Mouse (Mus musculus) fat pad, adult 2 months (tissue): ENCODE data around the gene Ehd1.
"Not testable (repeated sequence)": the region's sequence is repeated elsewhere in the genome, so short reads cannot be mapped to it uniquely, and the experiment has no call there.

Source experiments
- DNase-seq: peaks from one replicate; pipeline ENCODE4 v3.0.0-alpha.2; 2011; ENCODE audit warnings: low read depth, low spot score; ENCODE audit errors: extremely low read depth

Ehd1 gene

DNA sequence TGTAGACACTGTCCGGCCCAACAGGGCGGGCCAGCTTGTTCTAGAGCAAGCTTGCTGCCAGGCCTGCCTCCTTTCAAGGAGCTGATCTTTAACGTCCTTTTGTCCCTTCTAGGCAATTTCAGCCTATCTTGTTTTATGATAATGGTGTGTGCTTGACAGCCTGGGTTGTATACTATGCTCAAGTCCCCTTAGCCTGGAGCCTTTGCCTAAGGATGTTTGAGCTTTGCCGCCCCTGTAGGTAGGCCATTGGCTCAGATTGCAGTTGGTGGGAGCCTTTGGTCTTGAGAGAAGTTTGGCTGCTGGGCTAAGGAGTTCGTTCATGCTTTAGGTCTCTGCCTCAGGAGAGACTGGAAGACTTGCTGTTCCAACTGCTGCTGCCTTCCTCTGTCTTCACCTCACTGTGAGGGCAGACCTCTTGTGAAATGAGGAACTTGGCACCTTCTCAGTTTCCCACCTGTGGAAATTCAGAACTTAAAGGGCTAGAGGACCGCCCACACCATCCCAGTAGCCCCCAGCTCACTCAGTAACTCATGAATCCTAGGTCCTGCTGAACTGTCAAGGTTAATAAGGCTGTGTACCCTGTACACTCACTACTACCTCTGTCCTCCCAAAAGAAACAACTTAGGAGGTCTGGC lies 2.0 kb downstream of the Ehd1 start:
- no peak for DNase-seq

DNA sequence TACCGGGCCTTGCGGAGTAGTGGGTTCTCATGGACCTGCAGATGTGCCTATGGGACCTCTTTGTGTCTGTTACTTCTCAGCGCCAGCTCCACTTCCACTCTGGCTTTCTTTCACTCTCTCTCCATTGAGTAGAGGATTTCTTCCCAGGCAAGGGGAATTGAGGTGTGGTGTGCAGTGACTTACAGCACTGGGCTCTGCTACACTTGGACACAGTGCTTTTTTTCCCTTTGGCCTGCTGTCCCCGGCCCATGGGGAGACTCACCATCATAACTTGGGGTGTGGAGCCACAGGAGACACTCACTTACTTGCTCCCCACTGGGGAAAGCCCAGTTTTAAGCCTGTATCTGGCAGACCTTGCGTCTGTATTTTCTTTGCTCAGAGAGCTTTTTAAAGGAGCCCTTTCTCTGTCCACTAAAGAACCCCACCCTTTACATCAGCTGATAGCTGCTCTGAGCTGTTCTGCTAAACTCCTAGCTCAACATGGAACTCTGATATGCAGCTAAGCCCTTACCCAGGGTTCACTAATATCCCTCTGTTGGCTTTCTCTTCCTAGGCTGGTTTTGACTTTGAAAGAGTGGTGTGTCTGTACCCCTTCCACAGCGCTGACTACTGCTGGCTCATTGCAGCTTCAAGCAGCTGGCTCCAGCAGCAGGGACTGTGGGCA lies 3.1 kb downstream of the Ehd1 start:
- no peak for DNase-seq

DNA sequence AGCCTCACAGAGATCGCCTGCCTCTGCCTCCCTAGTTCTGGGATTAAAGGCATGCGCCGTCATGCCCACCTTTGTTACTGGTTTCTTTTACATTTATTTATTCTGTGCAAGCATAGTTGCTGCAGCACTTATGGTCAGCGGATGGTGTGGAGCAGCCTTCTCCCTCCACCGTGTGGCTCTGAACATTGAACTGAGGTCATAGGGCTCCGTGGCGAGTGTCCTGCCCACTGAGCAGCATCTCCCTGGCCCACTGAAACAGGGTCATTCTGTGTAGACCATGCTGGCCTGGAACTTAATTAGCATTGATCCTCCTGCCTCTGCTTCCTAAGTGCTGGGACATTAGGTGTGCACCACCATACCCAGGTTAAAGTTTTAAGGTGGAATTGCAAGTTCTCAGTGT lies 4.0 kb downstream of the Ehd1 start:
- DNase-seq, result no peak

DNA sequence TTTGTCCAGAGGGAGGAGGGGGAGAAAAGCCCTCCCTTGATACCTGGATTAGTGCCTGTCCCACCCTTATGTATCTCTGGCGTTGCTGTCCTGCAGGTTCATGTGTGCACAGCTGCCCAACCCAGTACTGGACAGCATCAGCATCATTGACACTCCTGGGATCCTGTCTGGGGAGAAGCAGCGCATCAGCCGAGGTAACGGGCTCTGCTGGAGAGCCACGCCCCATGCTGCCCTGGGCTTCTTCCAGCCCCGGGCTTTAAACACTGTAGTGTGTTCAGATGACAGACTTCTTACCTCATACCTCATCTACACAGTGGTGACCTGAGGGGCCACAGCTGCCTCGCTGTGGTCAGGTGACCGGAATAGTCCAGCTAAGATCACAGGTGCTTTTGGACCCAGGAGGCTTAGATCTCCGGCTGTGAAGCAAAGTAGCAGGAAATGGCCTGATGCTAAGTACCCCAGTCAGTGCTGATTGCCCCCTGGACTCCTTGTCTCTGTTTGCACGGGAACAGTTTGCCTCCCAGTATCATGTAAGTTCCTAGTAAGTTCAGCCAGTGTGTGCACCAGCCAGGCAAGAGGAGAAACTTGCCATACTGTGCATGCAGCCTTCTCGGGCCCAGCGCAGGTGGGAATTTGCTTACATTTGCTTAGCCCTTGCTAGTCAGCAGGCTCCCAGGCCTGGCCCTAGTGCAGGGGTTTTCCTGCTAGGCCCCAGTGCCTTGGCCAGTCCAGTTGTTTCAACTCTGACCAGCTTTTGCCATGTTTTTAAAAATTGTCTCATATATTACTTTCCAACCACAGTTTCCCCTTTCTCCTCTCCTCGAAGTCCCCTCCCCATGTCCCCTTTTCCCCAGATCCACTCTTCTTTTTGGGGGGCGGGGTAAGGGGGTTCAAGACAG lies 4.8 kb downstream of the Ehd1 start:
- DNase-seq, result no peak

DNA sequence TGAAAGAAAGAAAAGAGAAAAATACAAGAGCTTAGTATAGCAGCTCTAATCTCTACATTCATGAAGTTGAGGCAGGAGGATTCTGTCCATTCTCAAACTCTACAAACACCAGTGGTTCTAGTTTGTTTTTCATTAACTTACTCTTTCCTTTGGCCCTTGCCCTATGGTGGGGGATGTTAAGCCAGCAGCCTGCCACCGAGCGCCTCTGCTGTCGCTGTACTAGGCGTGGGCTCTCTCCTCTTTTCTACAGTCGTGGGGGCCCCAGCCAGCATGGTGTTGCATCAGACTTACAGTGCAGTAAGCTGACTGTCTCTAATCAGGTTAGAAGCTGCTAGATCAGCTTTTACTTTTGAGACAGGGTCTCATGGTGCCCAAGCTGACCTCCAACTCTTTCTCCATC lies 6.5 kb downstream of the Ehd1 start:
- no peak for DNase-seq

DNA sequence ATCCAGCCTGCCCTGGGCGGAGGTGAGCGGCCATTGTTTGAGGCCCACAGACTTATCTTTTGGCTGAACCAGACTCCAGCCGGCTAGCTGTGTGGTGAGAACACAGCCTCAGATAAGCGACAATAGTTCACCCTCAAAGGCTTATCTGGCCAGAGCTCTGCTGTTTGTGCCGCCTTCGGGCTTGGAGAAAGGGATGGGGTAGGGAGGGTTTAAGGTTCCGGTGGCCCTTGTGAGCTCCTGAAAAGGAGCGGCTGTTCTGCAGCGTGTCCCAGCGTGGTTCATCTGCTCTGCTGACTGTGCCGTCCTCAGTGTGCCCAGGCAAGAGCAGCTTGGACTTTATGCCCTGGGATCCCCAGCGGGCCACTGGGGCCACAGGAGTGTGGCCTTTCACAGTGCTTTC lies 8.0 kb downstream of the Ehd1 start:
- DNase-seq, result no peak

DNA sequence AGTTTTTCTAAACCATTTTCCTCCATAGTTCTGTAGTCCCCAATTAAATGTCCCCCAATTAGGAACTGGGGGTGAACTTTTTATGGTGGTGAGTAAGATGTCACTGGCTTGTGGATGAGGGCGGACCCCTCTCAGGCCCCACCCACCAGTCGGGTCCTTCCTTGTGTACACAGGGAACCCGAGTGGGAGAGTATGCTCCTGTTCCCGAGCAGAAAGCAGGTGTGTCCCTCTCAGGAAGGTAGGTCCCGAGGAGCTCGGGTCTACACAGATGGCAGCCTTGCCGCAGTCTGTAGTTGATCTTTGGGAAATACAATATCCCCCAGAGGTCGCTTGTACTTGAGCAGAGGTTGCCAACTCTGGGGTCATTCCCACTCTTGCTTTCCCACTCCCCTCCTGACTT lies 8.7 kb downstream of the Ehd1 start:
- no peak for DNase-seq

DNA sequence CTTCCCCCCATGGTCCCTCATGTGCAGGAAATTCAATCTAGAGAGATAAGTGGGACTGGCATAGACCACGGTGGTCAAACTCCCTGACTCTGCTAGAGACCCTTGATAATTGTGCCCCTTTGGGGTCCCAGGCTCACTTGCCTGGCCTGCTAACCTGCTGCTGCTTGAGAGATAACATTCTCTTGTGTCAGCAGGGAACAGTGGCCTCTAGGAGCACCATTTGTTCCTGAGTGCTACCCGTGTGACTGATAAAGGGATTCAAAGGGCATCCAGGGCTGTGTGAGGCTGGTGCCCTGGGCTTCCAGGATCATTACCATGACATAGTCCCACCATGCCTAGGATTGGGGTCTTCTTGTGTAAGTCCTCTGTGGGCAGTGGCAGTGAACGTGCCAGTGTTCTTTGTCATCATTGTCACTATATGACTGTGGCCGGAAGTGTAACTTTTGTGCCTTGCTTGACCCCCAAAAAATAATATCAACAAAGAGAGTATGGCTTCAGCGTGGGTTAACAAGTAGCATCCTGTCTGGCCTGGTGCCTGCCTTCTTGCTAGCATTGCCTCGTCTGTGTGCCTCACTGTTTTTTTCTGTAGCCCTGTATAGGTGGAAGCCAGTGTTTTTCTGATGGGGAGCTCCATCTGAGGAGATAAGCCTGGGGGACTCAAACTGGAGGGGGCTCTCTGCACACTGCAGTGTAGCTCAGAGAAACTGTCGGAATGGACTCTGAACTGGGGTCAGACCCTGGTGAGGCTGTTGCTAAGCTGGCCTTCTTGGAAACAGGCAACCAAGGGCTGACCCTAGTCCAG lies 9.3 kb downstream of the Ehd1 start:
- DNase-seq, result no peak

DNA sequence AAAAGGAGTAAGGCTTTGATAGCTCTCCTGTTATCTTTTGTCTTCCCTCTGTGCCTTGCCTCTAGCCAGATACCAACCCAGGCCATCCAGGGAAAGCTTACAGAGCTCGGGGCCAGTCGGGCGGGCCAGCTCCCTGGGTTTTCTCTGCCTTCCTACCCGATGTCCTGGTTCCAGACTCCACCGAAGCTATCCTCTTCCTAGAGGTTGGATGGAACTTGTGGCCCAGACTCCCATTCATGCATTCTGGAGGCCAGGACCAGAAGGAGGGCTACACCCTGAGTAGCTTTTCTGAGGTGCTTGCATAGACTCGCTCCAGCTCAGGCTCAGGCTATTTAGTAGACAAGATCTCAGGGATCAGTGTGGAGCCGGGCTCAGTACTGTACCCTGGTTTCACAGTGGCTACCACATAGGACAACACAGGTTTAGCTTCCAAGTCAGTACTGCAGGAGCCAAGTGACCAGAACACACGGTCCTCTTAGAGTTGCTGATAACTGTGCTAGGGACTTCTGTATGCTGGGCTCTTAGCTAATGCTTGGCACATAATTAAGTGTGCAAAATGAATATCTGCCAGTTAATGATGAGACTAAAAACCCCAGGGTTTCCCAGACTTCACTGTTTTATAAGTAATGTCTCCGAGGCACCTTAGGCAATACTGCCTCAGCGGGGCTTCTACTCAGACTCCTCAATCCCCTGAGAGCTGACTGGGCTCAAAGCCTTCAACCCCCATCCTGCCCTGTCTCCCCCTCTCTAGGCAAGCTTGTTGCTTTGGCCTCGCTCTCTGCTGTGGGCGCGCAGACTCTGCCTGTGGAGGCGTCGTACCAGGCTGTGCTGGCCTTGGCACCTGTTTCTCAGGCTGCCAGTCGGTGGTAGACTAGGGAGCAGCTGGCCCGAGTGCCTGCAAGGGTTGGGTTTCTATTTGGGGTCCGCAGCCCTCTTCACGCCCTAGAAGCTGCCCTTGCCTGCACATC lies 10.2 kb downstream of the Ehd1 start:
- DNase-seq, result no peak

DNA sequence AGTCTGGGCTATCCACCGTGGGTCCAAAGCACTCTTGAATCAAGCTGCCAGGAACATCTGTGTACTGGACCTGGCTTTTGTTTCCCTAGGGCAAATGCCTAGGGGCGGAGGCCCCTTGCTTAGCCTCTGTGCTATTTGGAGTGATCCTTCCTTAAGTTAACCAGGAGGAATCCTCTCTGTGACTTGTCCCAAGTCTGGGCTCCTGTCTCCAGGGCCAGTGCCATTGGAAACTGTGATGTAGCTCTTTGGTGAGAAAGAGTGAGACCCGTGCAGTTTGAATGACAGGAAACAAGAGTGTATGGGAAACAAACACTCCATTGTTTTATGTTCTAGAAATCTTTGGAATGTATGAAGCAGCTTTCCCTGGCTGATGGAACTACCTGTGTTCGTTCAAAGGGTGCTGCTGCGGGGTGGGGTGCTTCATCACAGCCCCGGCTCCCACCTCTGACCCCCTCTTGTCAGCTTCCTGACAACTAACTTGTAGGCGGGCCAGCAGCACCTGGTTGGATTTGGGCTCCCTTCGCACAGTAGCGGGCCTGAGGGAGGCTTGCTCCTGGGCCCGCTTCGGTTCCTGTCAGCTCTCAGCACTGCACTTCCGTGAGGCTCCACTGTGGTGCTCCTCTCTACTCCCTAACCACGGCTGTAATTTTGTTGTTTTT lies 11.8 kb downstream of the Ehd1 start:
- DNase-seq, result no peak

DNA sequence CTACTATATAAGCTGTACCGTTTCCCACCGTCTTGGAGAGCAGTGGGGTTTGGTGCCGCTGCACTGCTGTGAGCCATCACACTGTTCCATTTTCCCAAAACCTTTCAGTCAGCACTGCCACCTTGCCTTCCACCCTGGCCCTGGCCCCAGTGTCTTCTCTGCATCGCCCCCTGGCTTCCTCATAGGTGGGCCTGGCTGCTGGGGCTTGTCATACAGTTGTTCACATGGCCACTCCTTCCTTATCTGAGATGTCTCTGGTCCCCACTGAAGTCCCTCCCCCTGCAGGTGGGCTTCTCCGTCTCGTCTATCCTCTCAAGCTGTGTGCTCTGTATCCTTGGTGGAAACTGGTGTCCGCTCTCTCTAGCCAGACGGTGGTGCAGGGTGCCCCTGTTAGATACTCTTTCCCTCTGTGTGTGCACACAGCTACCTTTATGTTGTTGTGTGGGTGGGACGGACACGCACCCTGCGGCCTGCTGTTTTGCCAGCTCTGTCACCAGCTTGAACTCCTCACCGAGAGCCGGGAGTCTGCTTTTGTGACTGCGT lies 13.2 kb downstream of the Ehd1 start:
- DNase-seq, result no peak

DNA sequence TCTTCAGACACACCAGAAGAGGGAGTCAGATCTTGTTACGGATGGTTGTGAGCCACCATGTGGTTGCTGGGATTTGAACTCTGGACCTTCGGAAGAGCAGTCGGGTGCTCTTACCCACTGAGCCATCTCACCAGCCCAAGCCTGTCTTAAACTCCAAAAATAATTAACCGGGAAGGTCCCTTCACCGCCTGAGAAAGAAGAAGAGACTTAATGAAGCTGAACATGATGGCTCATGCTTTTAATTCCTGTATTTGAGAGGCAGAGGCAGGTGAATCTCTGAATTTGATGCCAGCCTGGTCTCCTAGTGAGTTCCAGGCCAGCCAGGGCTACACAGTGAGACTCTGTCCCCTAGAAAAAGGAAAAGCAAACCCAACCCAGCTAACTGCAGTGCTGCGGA lies 14.2 kb downstream of the Ehd1 start:
- DNase-seq, result not testable (repeated sequence)

DNA sequence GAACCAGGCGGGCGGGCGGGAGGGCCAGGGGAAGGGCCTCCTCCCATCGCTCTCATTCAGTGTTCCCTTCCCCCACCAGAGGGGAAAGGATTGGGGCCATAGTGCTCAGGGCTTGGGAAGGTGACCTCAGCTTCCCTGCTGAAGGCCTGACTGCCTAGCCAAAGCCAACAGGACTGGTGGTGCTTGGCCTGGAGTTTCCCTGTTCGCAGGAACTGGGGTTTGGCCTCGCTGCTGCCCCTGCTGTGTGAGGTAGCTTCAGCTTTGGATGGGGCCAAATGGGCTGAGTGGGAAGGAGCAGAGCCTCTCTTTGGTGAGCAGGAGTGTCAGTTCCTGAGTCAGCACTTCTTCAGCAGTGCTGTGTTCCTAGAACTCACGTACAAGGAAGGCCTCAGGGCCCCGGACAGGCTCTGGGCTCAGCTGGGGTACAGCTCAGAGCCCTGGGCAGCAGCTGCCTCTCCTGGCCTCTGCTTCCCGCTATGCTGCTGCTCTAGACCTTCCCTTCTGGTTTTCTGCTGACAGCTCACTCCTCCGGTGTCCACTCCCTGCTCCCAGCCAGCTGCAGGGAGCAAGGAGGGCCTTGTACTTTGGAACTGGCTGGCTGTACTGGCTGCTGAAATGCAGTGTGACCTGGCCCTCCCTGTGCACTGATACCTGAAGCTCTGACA lies 14.7 kb downstream of the Ehd1 start:
- no peak for DNase-seq

DNA sequence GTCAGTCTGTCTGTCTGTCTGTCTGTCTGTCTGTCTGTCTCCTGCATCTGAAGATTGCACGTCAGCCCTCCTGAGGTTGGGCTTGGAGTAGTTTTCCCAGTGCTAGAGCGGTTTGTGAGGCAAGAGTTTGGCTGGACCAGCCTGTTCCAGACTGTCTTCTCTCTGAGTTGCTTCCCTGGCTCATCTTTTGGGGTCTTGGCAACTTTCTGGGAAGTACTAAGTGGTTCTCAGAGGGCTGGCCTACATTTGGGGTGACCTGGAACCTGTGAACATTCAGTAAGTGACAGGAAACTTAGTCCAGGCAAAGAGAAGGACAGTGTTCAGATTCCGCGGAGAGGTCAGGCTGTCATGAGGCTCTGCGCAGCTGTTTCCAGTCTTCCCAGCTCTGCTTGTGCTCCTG lies 15.7 kb downstream of the Ehd1 start:
- DNase-seq, result no peak

DNA sequence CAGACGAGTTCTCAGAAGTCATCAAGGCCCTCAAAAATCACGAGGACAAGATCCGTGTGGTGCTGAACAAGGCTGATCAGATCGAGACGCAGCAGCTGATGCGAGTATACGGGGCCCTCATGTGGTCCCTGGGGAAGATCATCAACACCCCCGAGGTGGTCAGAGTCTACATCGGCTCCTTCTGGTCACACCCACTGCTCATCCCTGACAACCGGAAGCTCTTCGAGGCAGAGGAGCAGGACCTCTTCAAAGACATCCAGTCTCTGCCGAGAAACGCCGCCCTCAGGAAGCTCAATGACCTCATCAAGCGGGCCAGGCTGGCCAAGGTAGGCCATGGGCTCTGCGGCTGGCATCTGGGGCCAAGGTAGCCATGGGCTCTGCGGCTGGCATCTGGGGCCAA lies 17.8 kb downstream of the Ehd1 start:
- no peak for DNase-seq

DNA sequence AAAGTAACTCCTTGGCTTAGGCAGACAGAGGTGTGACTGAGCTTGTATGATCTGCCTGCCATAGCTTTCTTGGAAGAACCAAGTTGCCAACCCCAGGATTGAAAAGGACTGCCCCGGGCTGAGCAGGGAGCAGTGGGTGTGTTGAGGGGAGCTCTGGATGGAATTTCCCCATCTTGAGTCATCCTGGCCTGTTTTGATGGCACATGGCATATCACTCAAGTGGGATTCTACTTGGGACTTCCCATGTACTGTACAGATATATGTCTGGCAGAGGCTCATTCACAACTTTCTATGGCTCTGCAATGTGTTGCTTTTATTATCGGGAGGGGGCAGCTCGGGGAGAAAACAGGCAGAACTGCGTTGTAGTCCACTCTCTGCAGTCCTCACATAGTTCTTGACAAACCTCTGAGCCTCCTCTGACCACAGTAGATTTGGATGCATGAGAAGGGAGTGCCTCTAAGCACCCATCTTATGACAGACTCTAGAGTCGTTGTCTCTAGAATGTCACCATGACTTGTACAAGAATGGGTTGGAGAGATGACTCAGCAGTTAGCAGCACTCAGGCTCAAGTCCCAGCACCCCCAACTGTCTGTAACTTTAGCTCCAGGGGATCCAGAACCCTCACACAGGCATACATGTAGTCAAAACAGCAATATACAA lies 20.2 kb downstream of the Ehd1 start:
- DNase-seq, result no peak

DNA sequence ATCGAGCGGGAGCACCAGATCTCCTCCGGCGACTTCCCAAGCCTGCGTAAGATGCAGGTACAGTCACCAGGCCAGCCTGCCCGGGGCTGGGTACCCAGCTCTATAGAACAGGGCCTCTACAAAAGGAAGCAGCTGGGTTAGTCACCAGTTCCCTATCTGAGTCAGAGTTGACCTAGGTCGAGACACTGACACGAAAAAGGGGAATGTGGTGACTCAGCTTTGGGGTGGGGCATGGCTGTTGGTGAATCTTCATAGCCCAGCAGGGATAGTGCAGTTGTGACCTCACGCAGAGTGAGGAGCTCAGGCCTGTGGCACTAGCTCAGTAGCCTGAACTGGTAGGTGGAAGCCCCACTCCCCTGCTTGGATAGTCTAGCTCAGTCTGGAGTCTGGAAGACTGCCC lies 21.1 kb downstream of the Ehd1 start:
- DNase-seq, result no peak

DNA sequence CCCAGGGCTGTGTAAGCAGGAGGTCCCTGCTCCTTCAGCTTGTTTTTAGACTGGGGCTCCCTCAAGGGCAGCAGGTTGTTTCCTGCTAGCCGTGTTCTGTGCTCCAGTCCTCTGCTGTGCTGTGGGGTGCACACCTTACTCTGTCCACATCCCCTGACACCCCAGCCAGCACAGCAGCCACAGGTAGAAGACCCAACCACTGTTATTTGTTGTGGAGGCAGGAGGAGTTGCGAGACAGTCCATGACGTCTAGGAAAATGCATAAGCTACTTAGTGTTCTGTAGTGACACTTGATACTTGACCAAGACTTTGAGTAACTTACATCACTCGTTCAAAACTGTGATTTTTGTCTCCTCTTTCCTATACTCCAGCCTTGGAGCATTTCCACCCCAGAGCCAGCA lies 22.5 kb downstream of the Ehd1 start:
- no peak for DNase-seq
